Mouse (Mus musculus): ENCODE data around the gene A930004D18Rik.

DNA sequence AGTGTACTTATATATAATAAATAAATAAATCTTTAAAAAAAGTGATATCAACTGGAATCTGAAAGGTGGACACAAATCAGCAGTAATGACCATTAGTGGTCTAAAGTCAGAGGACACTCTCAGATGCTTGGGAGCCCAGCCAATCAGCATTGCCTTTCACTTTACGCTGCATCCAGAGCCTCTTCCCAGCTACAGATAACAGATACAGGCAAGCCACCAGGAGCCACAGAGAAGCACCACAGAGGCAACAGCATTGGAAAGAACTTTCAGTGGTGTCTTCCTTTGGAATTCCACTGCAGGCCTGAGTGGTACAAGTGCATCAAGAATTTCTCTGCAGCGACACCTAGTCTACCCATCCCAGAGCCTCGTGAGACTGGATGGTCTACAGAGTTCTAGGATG lies 24.7 kb downstream of the A930004D18Rik start:
- no peak for TF ChIP-seq USF1 (IDR thresholded peaks at IDR 0.05; ENCODE audit: low read depth, low read length)
- no peak for TF ChIP-seq MAZ (IDR thresholded peaks at IDR 0.05; ENCODE audit: low read depth, low read length)
- TF ChIP-seq RCOR1 (IDR thresholded peaks at IDR 0.05; ENCODE audit: low read depth, low read length): no peak
- TF ChIP-seq POLR2A (IDR thresholded peaks at IDR 0.05; ENCODE audit: control insufficient read depth in 1 of 2, insufficient read depth in 1 of 2, low read depth in 1 of 2, low read length in 2 of 2, poor library complexity in 1 of 2): no peak
- no peak for TF ChIP-seq CHD2 (IDR thresholded peaks at IDR 0.05; ENCODE audit: low read length)
- no peak for TF ChIP-seq CTCF (IDR thresholded peaks at IDR 0.05 in 2 of 3, conservative IDR thresholded peaks at IDR 0.05 in 1 of 3; ENCODE audit: control insufficient read depth in 1 of 3, insufficient read depth in 1 of 3, low read depth in 2 of 3, low read length in 3 of 3, poor library complexity in 1 of 3, severe bottlenecking in 1 of 3)
- TF ChIP-seq EP300 (IDR thresholded peaks at IDR 0.05; ENCODE audit: low read depth in 1 of 2, low read length in 2 of 2): no peak
- TF ChIP-seq ZNF384 (IDR thresholded peaks at IDR 0.05; ENCODE audit: low read depth, low read length): no peak
- no peak for TF ChIP-seq ETS1 (IDR thresholded peaks at IDR 0.05; ENCODE audit: low read depth, low read length)
- TF ChIP-seq GATA1 (IDR thresholded peaks at IDR 0.05; ENCODE audit: low read depth, low read length): no peak
